Mouse (Mus musculus) B cell, adult 62 days (primary cell): Measurements from ENCODE around the gene Ankrd60. TPM values are rescaled to one million over a fixed set of nuclear protein-coding genes. Genes with fewer than 3 reads are reported as not detected.

ENCODE experiments used
- total RNA-seq: library from RNA; stranded (reverse); gene quantifications from 4 replicates; pipeline ENCODE4 v1.2.4, GENCODE M21; 2023

Ankrd60 gene
- total RNA-seq, result not detected in 4 replicates

DNA sequence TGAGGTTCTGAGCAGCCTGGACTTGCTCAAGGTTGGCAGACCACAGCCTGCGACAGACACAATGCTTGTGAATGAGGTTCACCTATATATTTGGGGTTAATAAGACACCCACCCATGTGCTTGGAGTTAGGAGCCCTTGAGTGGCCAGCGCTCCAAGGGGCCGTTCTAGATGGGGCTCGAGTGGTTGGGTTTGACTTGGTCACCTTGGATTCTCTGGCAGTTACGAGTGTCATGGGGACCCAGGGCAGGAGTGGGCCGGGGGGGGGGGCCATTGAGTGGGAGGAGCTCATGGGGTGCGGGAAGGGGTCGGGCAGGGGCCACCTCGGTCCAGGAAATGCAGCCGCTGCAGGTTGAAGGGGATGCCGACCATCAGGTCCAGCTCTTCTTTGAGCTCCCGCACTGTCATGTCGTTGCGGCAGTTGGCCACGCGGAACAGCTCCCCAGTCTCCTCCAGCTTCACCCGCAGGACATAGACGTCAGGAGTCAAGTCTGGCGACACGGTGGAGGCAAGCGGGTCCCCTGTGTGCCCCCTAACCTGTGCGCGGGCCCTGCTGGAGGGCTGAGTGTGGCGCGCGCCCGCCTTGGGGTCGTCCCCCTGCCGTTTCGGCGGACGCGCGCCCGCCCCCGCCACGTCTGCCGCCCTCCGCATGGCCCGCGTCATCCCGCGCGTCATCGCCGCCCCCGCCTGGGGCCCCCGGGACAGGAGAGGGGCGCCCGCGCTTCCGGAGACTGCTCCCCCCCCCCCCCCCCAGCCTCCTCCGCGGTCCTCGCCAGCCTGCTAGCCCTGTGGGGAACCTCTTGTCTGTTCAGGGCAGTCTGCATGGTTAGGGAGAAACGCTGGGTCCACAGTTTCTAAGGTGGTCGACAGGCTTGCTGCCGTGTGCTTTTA lies at the start of gene Ankrd60:
TSS of gene Ankrd60 (minus strand) at position 697 of the 889 bp plus-strand sequence.

DNA sequence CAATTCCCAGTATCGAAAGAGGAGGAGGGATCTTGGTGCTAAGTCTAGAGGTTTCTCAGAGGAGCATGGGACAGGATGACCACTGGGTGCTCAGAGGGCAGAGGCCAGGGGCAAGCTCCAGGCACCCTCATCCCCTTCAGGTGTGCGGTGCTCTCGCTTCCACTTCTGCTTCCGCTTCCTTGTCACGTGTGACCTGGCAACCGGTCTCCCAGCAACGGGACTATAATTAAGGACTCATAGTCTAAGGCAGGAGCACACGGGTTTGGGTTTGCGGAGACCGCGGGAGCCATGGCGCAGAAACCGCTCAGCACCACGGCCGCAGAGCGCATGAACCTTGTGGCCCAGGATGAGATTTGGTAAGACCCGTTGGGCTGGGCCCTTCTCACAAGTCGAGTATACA lies 55.8 kb downstream of the Ankrd60 start, which contains the start of gene 1700021F07Rik:
TSS of gene 1700021F07Rik (plus strand) at position 211 of the 400 bp plus-strand sequence.

Other genes with a start within 250 kb of the Ankrd60 start
- gene 1700021F07Rik, start 55.8 kb downstream of the Ankrd60 start, total RNA-seq, result not detected in 4 replicates
- 20.2 to 27.7 TPM (median 24.1 TPM) in 4 replicates for gene Rab22a, start 81.4 kb upstream of the Ankrd60 start, total RNA-seq
- gene 1700010B08Rik, start 141.1 kb upstream of the Ankrd60 start, total RNA-seq, result not detected in 4 replicates
- 40.0 to 46.9 TPM (median 43.6 TPM) in 4 replicates for gene Vapb, start 159.1 kb upstream of the Ankrd60 start, total RNA-seq